Mouse (Mus musculus): ENCODE measurements around the gene Ccl5.

DNA sequence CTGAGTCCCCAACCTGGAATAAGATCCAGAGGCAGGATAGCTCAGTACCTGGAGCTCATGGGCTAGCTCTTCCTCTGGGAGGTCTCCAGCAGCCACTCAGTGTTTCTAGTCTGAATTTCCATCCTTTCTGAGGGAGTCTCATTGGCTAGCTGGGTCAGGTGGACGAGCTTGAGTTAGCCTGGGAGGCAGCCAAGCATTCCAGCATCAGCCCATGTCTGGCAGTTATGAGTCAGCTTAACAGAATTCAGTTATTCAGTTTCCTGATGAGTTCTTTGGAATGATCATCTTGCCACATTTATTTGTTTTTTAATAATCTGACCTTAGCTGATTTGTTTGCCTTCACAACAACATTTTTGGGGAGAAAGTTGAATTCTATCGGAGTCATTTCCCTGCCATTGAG is 33.4 kb upstream of the Ccl5 start:
- no peak for TF ChIP-seq CTCF (IDR thresholded peaks at IDR 0.05; ENCODE audit: extremely low read depth, insufficient read length, insufficient replicate concordance, low read depth, low read length)
- TF ChIP-seq POLR2A (IDR thresholded peaks at IDR 0.05; ENCODE audit: low read depth, low read length), result no peak
